Mouse (Mus musculus) testis, adult 2 months (tissue): Measurements from ENCODE around the gene Lpcat1. TPM values are rescaled to one million over a fixed set of nuclear protein-coding genes. Genes with fewer than 3 reads are reported as not detected.

Experiments
- H3K27ac ChIP-seq: fragments of 200-500 bp; 2 replicates; pipeline ENCODE4 v1.5.1; 2012; ENCODE audit warnings: low read depth, low read length; ENCODE audit not compliant: control insufficient read depth, insufficient read depth
- H3K27me3 ChIP-seq: fragments of 200-500 bp; 2 replicates; pipeline ENCODE4 v1.6.1; 2012; ENCODE audit warnings: mild to moderate bottlenecking, low read length, moderate library complexity; ENCODE audit not compliant: control insufficient read depth, insufficient read depth
- H3K36me3 ChIP-seq: fragments of 200-500 bp; 2 replicates; pipeline ENCODE4 v1.6.1; 2012; ENCODE audit warnings: mild to moderate bottlenecking, low read length; ENCODE audit not compliant: control insufficient read depth, insufficient read depth
- H3K4me1 ChIP-seq: fragments of 200-500 bp; 2 replicates; pipeline ENCODE4 v1.6.1; 2012; ENCODE audit warnings: low read length; ENCODE audit not compliant: control insufficient read depth, insufficient read depth
- H3K4me3 ChIP-seq: fragments of 200-500 bp; 2 replicates; pipeline ENCODE4 v1.5.1; 2012; ENCODE audit warnings: low read depth, mild to moderate bottlenecking, low read length, moderate library complexity, mixed read lengths; ENCODE audit not compliant: control insufficient read depth
- CTCF ChIP-seq: fragments of 200-500 bp; IDR thresholded peaks from 2 replicates; pipeline ENCODE4 v1.5.1; 2012; ENCODE audit warnings: low read depth, mild to moderate bottlenecking, inconsistent platforms, low read length, moderate library complexity; ENCODE audit not compliant: control insufficient read depth, insufficient read depth, insufficient replicate concordance
- POLR2A ChIP-seq: fragments of 200-500 bp; IDR thresholded peaks from 2 replicates; pipeline ENCODE4 v1.6.1; 2012; ENCODE audit warnings: low read depth, mild to moderate bottlenecking, inconsistent platforms, low read length, moderate library complexity; ENCODE audit not compliant: control insufficient read depth
- polyA plus RNA-seq: library from polyadenylated mRNA; depleted of rRNA; stranded (reverse); fragments of >200 nt; gene quantifications from 2 replicates; pipeline ENCODE4 v1.2.3, GENCODE M21; 2012

Lpcat1 gene
- polyA plus RNA-seq, 1 experiment = 2.0 TPM

DNA sequence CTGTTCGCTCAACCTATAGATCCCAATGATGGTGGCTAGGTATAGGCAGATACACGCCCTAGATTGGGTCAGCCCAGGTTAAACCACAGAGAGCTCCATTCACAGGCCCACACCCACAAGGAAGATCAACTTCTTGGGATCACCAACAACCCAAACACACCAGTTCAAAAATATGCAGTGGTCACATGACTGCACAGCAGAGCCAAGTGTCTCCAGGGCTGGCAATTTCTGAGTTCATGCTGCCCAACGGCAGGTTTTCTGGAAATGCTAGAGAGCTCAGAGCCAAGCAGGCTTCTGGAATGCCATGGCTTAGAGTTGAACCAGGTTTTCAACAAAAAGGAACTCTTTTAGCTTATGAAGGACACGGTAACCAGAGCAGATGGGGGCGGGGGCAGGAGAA is 25.3 kb upstream of the Lpcat1 start:
- H3K27ac ChIP-seq = no peak overlapping the region
- TF ChIP-seq POLR2A = no peak
- TF ChIP-seq CTCF = no peak
- no peaks in the 10 kb centered on the region for H3K27me3 ChIP-seq
- no peaks in the 10 kb centered on the region for H3K36me3 ChIP-seq
- no peak overlapping the region for H3K4me3 ChIP-seq
- H3K4me1 ChIP-seq = no peaks in the 10 kb centered on the region

DNA sequence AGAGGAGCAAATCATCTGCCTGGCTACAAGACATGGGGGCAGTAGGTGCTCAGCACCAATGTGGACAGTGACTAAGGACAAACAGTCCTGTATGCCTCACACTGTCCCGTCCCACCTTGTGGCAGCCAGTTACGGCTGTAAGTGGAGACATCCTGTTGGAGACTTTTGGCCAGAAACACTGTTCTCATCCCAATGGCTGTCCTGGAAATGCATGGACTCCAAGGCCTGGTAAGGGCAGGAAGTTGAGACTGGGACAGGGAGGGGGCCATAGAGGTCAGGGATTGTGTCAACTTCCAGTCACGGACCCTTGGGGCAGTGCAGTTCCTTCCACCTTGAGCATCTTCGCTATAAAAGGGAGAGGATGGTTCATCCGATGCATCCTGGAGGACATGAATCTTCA is 24.6 kb upstream of the Lpcat1 start:
- no peak overlapping the region for H3K4me3 ChIP-seq
- no peaks in the 10 kb centered on the region for H3K36me3 ChIP-seq
- H3K27ac ChIP-seq = no peak overlapping the region
- no peaks in the 10 kb centered on the region for H3K27me3 ChIP-seq
- H3K4me1 ChIP-seq = no peaks in the 10 kb centered on the region
- TF ChIP-seq CTCF = no peak
- TF ChIP-seq POLR2A = no peak

DNA sequence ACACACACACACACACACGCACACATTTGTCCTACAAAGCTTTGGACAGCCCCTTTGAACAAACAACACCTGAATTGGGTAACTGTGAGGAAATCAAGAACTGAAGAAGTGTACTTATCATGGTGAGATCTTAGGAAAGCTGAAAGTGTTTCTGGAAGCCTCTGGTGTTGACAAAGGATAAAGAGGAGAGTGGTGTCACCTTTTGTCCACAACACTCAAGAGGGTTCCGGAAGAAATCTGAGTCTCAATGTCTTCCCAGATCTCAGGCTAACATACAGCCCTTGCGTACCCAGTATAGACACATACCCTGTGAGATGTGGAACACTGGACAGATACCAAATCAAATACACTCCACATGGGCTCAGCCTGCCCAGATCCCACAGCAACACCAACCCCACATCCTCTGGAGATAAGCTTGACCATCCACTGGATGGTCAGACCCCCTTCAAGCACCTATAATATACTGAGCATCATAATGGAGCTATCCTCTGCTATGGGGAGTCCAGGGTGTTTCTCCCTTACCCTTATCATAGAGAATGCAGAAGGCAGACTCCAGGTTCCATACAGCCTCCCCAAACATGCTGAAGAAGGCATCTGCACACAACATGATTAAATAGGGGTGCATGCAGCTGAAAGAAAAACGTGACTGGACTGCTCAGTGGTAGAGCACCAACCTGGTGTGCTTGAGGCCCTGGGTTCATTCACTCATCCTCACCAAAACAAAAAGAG is 23.7 kb upstream of the Lpcat1 start:
- H3K4me1 ChIP-seq = no peaks in the 10 kb centered on the region
- H3K27ac ChIP-seq = no peak overlapping the region
- no peak for TF ChIP-seq POLR2A
- TF ChIP-seq CTCF = no peak
- no peaks in the 10 kb centered on the region for H3K27me3 ChIP-seq
- no peak overlapping the region for H3K4me3 ChIP-seq
- no peaks in the 10 kb centered on the region for H3K36me3 ChIP-seq

DNA sequence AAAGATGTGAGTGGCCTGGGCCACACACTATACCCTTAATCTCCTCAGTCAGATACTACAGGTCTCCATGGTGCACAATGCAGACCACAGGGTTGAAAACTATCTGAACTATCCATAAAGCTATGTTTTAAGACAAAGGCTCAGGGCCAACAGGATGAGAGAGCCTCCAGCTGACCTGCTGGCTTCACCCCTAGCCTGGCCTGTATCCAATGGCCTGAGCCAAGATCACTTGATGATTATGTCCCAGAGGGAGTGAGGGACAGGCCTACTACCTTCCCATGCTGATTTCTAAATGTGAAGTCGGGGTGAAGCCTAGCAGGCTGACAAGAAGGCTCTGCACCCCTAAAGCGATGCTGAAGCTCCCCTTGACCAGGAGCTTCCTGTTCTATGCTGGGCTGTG is 21.9 kb upstream of the Lpcat1 start:
- H3K36me3 ChIP-seq = no peaks in the 10 kb centered on the region
- no peak overlapping the region for H3K27ac ChIP-seq
- H3K27me3 ChIP-seq = no peaks in the 10 kb centered on the region
- no peak overlapping the region for H3K4me3 ChIP-seq
- no peak for TF ChIP-seq POLR2A
- no peak for TF ChIP-seq CTCF
- no peaks in the 10 kb centered on the region for H3K4me1 ChIP-seq

DNA sequence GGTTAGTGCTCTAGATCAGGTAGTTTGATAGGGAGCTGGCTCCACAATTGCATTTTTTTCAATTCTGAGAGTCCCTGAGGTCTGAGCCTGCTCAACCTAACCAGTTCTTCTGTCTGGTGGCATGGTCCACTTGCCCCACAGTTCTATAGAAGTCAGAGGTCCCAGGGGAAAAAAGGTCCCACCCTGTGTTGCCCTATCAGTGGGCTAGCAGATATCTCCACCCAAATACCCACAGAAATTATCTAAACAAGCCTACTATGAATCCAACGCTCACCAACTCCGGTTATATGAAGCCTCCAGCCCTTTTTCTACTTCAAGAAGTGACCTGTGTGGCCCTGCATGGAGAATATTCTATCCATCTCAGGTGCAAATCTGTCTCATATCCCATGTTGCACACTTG is 20.9 kb upstream of the Lpcat1 start:
- no peaks in the 10 kb centered on the region for H3K27me3 ChIP-seq
- no peaks in the 10 kb centered on the region for H3K36me3 ChIP-seq
- no peaks in the 10 kb centered on the region for H3K4me1 ChIP-seq
- no peak overlapping the region for H3K27ac ChIP-seq
- TF ChIP-seq POLR2A = no peak
- no peak for TF ChIP-seq CTCF
- H3K4me3 ChIP-seq = no peak overlapping the region

DNA sequence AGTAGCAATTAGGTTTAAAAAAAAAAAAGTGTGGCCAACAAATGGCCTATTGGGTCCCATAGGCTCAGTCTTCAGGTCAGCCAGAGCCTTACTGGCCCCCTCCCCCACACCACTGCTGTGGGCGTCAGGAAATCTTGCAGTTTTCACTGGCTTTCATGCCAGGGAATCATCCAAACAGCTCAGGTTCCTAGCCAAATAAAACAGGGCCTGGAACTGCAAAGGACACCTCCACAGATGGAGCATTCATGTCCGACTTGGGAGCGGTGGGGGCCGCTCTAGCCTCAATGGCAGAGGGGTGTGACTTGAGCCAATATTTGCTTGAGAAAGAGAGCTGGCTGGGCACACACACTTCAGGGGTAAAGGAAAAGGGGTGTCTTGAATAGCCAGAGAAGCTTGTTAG is 20.5 kb upstream of the Lpcat1 start:
- TF ChIP-seq CTCF = no peak
- no peak for TF ChIP-seq POLR2A
- Histone ChIP-seq H3K4me1 (no peaks in the 10 kb centered on the region), H3K36me3 (no peaks in the 10 kb centered on the region), H3K4me3 (no peak overlapping the region), H3K27ac (no peak overlapping the region), H3K27me3 (no peaks in the 10 kb centered on the region)

DNA sequence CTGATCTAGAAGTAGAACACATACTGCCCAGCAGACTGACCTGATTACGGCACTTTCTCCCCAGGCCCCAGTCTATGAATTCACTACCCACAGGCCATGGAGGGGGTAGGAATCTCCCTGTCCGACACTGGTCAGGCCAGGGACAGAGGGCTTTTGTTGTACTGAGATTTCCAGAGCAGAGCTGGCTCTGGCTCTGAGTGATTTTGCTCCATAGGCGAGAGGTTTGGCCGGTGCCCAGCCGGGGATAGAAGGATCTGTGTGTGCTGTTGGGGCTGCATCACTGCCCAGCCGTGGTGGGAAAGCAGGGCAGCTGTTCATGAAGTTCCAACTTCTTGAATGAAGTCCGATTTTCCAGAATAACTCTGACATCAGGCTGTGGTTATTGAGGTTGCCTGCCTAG is 20.1 kb upstream of the Lpcat1 start:
- no peak for TF ChIP-seq POLR2A
- no peak for TF ChIP-seq CTCF
- no peaks in the 10 kb centered on the region for H3K36me3 ChIP-seq
- no peak overlapping the region for H3K4me3 ChIP-seq
- no peak overlapping the region for H3K27ac ChIP-seq
- H3K4me1 ChIP-seq = no peaks in the 10 kb centered on the region
- no peaks in the 10 kb centered on the region for H3K27me3 ChIP-seq
